Mouse (Mus musculus) right cerebral cortex, postnatal 4 days (tissue): Measurements from ENCODE around the gene Btnl6.
"Not testable (repeated sequence)": the region's sequence is repeated elsewhere in the genome, so short reads cannot be mapped to it uniquely, and the experiment has no call there.

Experiments used
- DNase-seq: peaks from one replicate; pipeline ENCODE4 v3.0.0-alpha.2; 2022

Gene Btnl6

DNA sequence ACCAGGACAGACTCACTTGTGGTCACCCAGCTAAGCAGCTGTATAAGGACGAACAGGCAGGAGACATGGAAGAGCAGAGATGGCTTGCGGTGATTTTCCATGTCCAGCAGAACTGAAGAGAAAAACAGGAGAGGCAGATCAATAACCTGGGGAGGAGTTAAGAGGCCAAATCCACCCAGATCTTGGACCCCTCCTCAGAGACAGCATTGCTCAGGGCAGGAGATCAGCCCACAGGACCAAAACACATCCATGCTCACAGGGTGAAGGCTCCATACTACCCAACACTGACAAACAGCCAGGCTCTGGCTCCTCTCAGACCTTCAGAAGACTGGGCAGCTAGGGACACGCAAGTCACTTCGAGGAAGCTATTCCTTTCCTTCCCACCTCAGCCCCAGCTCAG is at the start of gene Btnl6:
TSS of gene Btnl6 (minus strand) at position 101 of the 400 bp plus-strand sequence.
- no peak for DNase-seq

DNA sequence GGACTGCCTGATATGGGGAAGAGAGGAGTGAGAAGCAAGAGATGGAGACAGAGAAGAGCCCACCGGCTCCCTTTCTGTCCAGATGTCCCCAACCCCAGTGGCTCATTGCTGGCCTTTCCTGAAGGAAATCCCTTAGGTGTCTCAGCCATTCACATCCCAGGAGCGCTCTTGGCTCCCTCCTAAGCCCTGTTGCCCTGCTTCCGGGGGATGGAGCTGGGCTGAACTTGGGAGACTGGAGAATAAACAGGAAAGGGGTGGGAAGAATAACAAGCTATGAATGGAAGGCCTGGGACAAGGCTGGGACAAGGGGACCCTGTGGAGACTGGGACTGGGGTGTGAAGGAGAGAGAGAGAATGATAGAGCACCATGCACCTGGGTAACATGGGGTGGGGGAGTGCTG is 47.6 kb upstream of the Btnl6 start:
- DNase-seq, result no peak

DNA sequence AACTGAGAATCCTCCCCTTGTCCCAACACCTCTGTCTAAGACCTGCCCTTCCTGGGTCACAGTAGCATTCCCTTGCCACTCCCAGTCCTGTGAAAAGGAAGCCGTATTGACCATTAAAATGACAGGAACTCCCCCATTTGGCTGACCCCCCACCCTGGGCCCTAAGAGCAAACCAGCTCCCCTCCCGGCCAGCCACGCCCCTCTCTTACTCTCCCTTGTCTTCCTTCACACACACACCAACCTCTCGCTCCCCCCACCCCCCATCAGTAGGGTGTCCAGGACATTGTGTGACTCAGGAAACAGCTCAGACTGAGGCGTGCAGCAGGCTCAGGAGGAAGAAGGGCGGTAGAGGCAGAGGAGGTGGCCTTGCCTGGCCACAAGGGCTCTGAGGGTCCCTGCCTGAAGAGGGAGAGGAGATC is 46.9 kb upstream of the Btnl6 start, which contains the start of gene Notch4:
TSS of gene Notch4 (plus strand) at position 266 of the 419 bp plus-strand sequence.
- no peak for DNase-seq

DNA sequence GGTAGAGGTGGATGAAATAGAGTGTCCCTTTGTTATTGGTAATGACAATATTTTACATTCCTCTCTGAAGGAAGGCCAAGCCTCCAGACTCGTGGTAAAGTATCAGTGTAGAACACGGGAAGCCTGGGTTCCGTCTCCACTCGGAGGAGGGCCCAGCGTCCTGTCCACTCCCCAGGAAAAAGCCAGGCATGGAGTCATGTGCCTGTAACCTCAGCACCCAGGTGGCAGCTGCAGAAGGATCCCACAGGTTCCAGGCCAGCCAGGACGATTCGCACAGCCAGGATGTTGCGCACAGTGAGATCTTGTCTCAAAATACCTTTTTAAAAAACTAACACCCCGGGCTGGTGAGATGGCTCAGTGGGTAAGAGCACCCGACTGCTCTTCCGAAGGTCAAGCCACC is 46.2 kb upstream of the Btnl6 start:
- no peak for DNase-seq

DNA sequence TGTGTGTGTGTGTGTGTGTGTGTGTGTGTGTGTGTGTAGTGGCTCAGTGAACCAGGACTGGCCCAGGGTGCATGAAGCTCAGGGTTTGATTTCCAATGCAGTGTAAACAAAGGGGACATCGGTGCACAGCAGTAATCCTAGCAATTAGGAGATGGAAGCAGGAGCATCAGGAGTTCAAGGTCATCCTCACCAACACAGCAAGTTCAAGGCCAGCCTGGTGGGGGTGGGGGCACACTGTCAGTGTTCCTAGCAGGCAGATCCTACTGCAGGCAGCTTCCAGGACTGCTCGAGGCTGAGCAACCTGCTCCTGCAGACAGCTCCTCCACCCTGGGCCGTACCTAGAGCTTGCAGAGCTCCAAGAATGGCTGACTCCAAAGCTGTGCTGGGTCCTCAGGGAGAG is 45.4 kb upstream of the Btnl6 start:
- DNase-seq, result no peak

DNA sequence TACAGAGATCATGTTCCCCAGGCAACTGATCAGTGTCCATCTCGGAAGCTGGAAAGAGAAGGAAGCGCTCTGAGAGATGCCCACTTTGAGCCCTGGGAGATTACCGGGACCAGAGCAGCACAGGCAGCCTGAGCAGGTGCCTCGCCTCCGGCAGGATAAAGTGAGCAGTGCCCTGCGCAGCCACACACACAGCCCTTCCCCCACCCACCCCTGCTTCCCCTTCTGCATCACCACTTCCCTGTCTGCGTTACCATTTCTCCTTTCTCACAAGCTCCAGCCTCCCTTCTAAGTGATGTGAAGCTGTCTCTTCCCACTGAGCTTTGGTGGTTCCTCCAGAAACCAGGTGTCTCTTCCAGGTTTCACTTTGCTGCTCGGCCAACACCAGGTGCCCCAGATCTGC is 44.0 kb upstream of the Btnl6 start:
- DNase-seq, result no peak

DNA sequence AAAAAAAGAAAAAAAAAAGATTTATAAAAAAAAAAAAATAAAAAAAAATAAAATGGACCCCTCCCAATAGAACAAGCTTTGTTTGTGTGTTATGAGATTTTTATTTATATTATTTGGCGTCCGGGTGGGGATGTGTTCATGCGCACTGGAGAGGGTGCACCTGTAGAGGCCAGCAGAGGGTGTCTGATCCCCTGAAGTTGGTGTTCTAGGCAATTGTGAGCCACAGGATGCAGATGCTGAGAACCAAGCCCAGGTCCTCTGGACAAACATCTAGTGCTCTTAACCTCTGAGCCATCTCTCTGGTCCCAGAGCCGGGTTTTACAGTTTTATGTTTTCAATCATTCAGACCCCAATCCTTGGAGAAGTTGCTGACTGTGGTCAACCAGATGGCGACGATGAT is 43.3 kb upstream of the Btnl6 start:
- DNase-seq, result no peak

DNA sequence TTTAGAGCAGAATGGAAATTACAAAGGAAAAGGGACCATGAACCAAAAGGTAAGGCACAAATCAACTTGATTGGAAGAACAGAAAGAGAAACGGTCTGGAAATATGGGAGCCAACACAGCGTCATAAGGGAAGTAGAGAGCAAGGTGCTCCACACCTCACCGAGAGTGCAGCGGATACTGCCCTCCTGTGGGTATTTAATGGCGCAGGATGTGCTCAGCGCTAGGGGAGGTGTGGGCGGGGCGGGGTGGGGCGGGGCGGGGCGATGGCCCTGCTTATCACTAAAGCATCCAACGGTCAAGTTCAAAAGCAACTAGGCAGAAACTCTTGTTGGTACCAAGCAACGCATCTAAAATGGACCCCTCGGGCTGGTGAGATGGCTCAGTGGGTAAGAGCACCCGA is 42.7 kb upstream of the Btnl6 start:
- DNase-seq, result no peak

DNA sequence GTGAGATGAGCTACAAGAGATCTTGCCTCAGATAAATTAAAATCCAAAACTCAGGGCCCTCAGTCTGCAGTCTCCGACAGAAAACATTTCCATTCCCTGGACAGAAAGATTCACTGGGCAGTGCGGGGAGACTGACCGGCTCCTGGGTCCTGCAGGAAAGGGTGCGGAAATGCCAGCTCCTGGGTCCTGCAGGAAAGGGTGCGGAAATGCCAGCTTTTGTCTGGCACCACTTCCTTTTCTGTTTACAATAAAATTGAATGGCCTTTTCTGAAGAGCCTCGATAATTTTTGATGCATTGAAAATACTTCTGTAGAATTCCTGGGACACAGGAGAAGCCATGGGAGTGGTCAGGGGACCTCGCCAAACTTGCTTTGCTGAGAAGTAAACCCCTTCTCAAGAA is 42.0 kb upstream of the Btnl6 start:
- no peak for DNase-seq

DNA sequence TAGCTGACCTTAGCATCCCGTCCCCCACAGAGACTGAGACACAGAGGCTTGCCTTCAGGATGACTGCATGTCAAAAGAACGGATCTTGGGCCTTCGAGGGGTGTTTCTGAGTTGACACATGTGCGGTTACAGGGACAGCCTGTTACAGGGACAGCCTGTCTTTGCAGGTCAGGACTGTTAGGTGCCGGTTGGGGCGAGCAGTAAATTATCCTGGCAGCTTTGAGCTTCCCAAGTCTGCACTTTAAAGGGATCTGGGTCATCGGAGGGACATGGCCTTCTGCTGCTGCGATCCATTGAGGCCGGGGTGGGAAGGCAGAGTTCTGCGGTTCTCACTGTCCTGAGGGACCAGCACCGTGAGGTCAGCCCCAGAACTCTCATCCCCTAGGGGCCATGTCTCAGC is 40.3 kb upstream of the Btnl6 start:
- DNase-seq, result no peak

DNA sequence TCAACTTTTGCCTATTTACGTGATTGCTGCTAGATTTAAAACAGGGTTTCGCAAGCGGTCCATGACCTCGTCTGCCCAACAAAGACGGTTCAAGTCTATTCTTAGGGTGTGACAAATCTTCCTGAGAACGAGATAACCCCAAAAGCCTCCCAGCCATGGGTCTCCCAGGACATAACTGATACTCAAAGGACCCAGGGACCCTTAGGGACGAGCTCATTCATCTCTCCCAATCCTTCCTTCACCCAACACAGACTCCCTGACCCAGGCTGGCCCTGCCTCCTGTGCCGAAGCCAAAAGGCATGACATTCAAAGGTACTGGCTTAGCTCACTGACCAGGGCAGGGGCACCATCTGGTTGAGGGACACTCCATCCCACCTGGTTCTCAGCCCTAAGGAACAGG is 39.3 kb upstream of the Btnl6 start:
- DNase-seq, result no peak

DNA sequence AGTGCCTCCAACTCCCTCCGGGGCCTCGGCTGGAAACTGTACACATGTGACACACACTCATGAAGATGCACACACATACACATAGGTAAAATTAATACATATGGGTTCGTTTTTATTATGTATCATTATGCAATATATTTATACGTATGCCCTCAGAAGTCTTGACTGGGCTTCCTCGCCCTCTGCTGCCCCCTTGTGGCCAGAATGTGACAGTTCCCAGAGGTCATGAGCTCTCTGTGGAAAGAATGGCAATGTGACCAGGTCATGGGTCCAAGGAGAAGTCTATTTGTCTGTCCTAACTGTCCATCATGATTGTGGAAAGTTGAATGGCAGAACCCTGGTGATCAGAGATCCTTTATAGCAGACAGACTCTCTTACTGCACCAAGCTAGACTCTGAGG is 38.3 kb upstream of the Btnl6 start:
- DNase-seq, result peak; percentile 78

DNA sequence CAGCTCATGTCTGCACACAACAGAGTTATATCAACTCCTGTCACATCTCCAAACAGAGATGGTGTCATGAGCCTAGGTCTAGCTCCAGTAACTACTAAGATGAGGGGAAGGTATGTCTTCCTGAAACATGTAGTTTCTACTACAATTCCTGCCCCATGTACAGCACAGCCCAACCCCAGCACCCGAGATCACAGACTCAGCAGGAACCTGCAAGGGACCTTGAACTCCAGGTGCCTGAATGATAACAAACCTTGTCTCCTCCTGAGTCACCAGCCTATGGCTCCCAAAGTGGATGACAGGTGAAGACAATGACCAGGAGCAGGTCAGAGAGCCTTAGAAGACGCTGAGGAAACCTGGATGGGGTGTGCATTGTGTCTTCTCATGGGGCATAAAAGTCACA is 32.7 kb upstream of the Btnl6 start:
- no peak for DNase-seq

DNA sequence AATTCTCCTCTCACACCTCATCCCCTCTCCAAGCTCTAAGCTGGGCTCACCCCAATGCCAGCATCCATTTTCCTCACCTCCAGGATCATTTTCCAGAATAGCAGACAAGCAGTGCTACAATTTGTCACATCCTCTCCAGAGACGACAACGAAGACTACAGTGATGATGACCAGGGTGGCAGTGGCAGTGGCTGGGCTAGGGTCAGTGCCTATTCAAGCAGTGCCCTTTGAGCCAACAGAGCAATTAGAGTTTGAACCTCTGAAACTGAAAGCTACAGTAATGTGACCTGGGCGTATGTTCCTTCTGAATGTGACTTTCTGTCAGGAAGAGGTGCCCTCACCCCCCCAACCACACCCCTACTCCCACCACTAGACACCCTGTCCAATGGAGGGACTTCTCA is 32.0 kb upstream of the Btnl6 start:
- DNase-seq, result no peak

DNA sequence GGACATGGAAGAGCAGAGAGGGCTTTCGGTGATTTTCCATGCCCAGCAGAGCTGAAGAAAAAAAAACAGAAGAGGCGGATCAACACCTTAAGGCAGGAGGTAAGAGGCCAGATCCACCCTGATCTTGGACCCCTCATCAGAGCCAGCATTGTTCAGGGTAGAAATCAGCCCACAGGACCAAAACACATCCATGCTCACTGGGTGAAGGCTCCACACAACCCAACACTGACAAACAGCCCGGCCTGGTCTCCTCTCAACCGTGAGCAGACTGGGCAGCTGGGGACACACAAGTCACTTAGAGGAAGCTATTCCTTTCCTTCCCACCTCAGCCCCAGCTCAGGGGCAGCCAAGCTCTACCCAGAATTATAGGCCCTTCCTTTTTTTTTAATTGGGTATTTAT is 30.4 kb upstream of the Btnl6 start:
- no peak for DNase-seq

DNA sequence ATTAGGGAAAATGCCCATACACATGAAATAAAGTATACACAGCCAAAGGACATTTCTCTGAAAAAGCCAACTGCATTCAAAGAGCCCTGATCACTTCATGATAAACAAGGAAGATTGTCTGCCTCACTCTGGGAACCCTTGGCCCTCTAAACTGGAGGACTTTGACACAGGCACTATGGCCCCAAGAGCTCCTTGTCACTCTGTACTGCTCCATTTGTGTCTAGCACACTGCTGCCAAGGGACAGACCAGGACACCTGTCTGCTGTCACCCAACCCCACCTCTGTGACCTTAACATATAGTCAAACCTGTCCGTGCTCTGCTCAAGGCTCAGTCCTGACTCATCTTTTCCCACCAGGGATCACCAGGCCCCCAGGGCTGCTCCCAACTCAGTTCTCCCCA is 29.6 kb upstream of the Btnl6 start:
- no peak for DNase-seq

DNA sequence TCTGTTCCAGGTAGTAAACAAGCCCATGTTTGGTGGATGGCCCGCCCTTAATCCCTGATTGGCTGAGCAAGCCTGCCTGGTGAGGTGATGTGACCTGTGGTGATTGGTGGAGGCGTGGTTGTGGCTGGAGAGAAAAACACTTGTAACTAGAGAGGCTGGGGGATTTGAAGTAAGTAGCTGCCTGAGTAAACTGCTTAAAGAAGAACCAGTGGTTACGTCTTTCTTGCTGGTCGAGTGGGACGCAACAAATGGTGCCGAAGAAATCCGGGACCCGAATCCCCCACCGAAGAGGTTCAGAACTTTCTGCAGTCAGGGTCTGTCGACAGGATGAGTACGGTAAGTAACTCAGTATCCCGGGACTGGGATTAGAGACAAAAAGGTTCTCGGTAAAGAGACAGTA is 26.4 kb upstream of the Btnl6 start:
- not testable (repeated sequence) for DNase-seq

DNA sequence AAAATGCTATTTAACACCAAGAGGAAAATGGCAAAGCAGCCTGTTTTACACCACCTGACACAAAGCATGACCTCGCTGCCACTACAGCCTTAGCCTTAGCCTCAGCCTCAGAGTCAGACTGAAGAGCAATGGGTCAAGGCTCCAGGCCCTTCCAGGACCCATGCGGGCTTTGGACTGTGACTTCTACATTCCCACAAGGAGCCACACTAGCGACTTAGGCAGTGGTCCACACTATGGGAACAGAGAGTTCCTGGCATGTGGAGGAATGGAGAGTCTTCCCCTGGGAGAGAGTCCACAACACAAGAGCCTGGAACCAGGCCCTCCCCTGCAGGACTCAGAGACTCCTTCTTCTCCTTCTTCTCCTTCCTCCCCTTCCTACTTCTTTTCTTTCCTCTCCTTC is 15.5 kb upstream of the Btnl6 start:
- no peak for DNase-seq

DNA sequence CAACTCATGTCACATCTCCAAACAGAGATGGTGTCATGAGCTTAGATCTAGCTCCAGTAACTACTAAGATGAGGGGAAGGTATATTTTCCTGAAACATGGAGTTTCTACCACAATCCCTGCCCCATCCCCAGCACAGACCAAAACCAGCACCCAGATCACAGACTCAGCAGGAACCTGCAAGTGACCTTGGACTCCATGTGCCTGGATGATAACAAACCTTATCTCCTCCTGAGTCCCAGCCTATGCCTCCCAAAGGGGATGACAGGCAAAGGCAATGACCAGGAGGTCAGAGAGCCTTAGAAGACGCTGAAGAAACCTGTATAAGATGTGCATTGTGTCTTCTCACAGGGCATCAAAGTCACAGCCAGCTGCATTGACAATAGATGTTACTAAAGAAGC is 1.8 kb upstream of the Btnl6 start:
- DNase-seq, result no peak

DNA sequence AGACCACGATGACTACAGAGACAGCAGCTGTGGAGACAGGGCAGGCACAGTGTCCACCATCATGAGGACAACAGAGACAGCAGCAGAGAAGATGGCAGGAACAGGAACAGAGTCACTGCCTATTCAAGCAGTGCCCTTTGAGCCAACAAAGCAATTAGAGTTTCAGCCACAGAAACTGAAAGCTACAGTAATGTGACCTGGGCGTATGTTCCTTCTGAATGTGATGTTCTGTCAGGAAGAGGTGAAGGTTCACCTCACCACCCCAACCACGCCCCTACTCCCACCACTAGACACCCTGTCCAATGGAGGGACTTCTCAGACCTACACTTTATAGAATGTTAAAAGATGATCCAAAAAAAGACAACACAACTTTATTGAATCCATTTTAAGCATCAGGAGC is 1.4 kb upstream of the Btnl6 start:
- DNase-seq, result not testable (repeated sequence)

DNA sequence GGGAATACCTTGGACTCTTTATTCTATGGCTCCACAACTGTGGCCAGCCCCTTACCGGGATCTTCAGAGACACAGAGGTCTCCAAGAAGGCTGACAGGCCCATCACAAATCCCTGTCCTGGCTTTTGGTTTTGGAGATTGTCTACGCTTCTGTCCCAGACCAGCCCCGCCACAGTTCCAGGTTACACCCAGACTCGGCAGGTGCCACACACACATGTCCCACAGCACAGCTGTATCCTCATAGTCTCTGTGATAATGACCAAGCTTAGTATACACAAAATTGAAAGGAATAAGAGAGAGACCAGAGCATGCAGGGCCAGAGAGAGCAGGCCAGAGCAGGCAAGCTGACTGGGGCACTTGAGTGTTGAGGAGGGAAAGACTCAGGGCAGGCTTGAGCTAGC is 643 bp upstream of the Btnl6 start:
- DNase-seq, result no peak

DNA sequence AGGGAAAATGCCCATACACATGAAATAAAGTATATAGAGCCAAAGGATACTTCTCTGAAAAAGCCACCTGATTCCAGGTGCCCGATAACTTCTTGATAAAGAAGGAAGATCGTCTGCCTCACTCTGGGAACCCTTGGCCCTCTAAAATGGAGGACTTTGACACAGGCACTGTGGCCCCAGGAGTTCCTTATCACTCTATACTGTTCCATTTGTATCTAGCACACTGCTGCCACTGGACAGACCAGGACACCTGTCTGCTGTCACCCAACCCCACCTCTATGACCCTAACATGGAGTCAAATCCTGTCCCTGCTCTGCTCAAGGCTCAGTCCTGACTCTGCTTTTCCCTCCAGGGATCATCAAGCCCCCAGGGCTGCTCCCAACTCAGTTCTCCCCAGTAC is 638 bp downstream of the Btnl6 start:
- no peak for DNase-seq

DNA sequence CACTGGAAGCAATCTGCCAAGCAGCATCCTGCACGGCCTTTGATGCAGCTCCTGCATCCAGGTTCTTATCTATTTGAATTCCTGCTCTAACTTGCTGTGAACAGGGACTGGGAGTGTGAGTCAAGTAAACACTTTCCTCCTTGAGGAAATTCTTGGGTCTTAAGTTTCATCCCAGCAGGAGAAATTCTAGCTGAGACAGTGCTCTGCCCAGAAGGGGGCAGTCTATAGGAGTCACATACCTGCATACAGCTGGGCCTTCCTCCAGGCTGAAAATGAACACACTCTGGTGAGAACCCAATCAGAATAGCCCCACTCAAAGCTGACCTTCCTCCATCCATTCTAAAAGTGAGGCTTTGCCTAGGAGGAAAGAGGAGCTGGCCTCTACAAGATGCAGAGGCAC is 5.4 kb downstream of the Btnl6 start:
- not testable (repeated sequence) for DNase-seq

DNA sequence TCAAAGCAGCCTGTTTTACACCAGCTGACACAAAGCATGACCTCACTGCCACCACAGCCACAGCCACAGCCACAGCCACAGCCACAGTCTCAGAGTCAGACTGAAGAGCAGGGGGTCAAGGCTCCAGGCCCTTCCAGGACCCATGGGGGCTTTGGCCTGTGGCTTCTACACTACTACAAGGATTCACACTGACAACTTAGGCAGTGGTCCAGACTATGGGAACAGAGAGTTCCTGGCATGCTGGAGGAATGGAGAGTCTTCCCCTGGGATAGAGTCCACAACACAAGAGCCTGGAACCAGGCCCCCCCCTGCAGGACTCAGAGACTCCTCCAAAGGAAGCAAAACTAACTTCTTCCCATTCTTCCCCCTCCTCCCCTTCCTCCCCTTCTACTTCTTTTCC is 9.6 kb downstream of the Btnl6 start:
- DNase-seq, result no peak

DNA sequence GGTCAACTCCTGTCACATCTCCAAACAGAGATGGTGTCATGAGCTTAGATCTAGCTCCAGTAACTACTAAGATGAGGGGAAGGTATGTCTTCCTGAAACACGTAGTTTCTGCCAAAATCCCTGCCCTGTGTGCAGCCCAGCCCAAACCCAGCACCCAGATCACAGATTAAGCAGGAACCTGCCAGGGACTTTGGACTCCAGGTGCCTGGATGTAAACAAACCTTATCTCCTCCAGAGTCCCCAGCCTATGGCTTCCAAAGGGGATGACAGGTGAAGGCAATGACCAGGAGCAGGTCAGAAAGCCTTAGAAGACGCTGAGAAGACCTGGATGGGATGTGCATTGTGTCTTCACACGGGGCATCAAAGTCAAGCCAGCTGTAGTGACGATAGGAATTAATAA is 19.4 kb downstream of the Btnl6 start:
- DNase-seq, result not testable (repeated sequence)

DNA sequence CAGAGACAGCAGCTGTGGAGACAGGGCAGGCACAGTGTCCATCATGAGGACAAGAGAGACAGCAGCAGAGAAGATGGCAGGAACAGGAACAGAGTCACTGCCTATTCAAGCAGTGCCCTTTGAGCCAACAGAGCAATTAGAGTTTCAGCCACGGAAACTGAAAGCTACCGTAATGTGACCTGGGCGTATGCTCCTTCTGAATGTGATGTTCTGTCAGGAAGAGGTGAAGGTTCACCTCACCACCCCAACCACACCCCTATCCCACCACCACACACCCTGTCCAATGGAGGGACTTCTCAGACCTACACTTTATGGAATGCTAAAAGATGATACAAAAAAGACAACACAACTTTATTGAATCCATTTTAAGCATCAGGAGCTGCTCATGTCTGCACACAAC is 19.8 kb downstream of the Btnl6 start:
- DNase-seq, result not testable (repeated sequence)
